Mouse (Mus musculus): Measurements from ENCODE around the gene Tk2. TPM values are rescaled to one million over a fixed set of nuclear protein-coding genes. Genes with fewer than 3 reads are reported as not detected.

The Tk2 gene
- polyA plus RNA-seq, 1 experiment from 2014 or later, result 16.8 TPM

DNA sequence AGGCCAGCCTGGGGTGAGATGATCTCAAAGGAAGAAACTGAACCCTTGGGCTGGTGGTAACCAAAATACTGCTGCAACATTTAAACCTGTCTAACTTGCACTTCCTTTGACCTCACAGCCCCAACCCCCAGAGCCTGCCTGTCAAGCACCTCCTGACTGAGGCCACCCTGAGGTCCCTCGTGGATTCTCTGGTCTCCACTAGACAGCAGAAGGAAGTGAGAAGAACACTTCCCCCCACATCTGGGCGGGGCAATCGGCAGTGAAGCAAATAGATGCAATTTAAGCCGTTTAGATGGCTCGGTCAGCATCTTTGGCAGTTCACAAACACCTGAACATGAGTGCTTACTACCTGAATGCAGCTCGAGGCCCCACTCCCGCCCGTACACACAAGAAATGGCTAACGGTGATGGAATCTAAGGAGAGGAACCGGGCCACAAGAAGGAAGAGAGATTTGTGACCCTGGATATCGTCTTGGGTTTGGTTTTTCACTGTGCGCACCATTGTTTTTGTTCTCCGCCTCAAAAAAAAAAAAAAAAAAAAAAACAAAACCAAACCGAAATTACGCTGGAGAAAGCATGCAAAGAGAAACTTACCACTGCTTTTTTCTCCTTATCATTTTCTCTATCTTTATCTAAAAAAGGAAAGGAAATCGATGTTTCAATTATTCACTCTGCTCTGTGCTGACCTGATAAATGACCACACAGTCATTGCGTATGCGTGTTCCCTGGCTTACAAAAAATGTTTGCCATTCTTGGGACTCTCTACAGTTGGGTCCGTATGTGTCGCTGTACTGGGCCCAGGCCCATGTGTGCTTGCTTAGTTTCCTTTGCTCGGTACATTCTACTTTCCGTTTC lies 1.1 kb downstream of the Tk2 start:
- no peaks in the 10 kb centered on the region for H3K9me3 ChIP-seq (ENCODE audit: low read length)
- no peaks in the 10 kb centered on the region for H3K27me3 ChIP-seq (replicated peaks; ENCODE audit: insufficient read depth, low read length)
- peaks cover 5% of the 10 kb centered on the region; the same call in 1 of the 2 replicates for H3K36me3 ChIP-seq (ENCODE audit: insufficient read depth, low read length)
- TF ChIP-seq EP300 (IDR thresholded peaks at IDR 0.05), result no peak
- no peak for TF ChIP-seq CTCF (IDR thresholded peaks at IDR 0.05)
- DNase-seq (ENCODE audit: low spot score), result peak; percentile 17
- H3K9ac ChIP-seq (replicated peaks; ENCODE audit: low read depth), result peak overlapping the region; percentile 82
- ATAC-seq, result no peak
- WGBS, result 56% methylated on average over 22 of the region's 22 CpGs
- H3K4me2 ChIP-seq (replicated peaks; ENCODE audit: low read depth, low read length), result peak overlapping the region; percentile 87
- 0 out of 2 replicates have a peak overlapping the region, but pooled peaks have one; percentile 76 for H3K27ac ChIP-seq (ENCODE audit: low read length)
- peak overlapping the region; percentile 84 for H3K4me3 ChIP-seq (ENCODE audit: low read depth, low read length)
- peaks cover 4% of the 10 kb centered on the region; the same call in 1 of the 2 replicates for H3K4me1 ChIP-seq (ENCODE audit: insufficient read depth, low read depth, low read length)

DNA sequence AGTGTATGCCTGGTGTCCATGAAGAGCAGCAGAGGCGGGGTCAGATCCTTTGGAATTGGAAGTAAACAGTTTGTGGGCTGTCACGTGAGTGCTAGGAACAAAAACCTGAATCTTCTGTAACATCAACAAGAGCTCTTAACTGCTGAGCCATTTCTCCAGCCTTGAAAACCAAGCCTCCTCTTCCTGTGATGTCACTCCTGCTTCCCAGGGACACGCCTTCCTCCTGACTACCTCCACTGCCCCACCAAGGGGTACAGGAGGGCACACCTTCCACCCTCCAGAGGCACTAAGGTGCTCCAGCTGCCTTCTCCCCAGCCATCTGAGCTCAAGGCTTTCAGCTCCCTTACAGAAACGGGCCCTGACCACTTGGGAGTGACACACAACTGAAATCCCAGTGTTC lies 1.7 kb downstream of the Tk2 start:
- 74% methylated on average over 4 of the region's 4 CpGs for WGBS
- Histone ChIP-seq H3K9me3 (ENCODE audit: low read length) (no peaks in the 10 kb centered on the region), H3K36me3 (ENCODE audit: insufficient read depth, low read length) (peaks cover 5% of the 10 kb centered on the region; the same call in 1 of the 2 replicates), H3K27ac (ENCODE audit: low read length) (no peak overlapping the region), H3K9ac (replicated peaks; ENCODE audit: low read depth) (no peak overlapping the region), H3K4me1 (ENCODE audit: insufficient read depth, low read depth, low read length) (peaks cover under 1% of the 10 kb centered on the region; the same call in 1 of the 2 replicates), H3K4me2 (replicated peaks; ENCODE audit: low read depth, low read length) (no peak overlapping the region), H3K27me3 (replicated peaks; ENCODE audit: insufficient read depth, low read length) (no peaks in the 10 kb centered on the region), H3K4me3 (ENCODE audit: low read depth, low read length) (no peak overlapping the region)
- no peak for ATAC-seq
- TF ChIP-seq EP300 (IDR thresholded peaks at IDR 0.05) (no peak), CTCF (IDR thresholded peaks at IDR 0.05) (no peak)
- peak; percentile 14 for DNase-seq (ENCODE audit: low spot score)

DNA sequence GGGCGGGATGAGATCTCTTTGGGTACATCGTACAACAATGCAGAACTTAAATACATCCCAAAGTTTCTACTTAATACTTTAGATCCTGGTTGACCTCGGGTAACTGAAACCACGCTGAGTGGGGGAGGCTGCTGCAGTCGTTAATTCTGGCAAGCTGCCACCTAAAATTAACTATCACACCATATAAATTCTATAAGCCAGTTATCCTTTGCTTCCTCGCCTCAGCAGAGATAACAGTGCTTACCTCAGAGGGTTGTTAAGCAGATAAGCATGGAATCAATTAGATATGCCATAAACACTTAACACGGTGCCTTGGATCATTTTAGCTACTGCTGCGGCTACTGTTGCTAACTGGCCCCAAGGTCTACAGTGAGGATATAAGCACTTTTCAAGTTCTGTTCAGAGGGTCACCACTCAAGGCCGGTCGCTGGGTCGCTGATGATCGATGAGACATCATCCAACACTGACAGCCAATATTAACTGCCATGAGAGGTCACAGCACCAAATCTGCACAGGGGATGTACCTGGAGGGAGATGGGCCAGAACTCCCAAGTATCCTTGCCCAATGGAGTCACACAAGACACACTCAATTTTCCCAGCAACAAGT lies 6.2 kb downstream of the Tk2 start:
- no peak for ATAC-seq
- H3K9ac ChIP-seq (replicated peaks; ENCODE audit: low read depth), result no peak overlapping the region
- no peaks in the 10 kb centered on the region for H3K9me3 ChIP-seq (ENCODE audit: low read length)
- no peak overlapping the region for H3K4me3 ChIP-seq (ENCODE audit: low read depth, low read length)
- H3K27me3 ChIP-seq (replicated peaks; ENCODE audit: insufficient read depth, low read length), result no peaks in the 10 kb centered on the region
- TF ChIP-seq EP300 (IDR thresholded peaks at IDR 0.05), result no peak
- TF ChIP-seq CTCF (IDR thresholded peaks at IDR 0.05), result no peak
- 76% methylated on average over 12 of the region's 12 CpGs for WGBS
- peaks cover 15% of the 10 kb centered on the region for H3K36me3 ChIP-seq (ENCODE audit: insufficient read depth, low read length)
- no peaks in the 10 kb centered on the region for H3K4me1 ChIP-seq (ENCODE audit: insufficient read depth, low read depth, low read length)
- no peak overlapping the region for H3K4me2 ChIP-seq (replicated peaks; ENCODE audit: low read depth, low read length)
- H3K27ac ChIP-seq (ENCODE audit: low read length), result no peak overlapping the region
- no peak for DNase-seq (ENCODE audit: low spot score)

DNA sequence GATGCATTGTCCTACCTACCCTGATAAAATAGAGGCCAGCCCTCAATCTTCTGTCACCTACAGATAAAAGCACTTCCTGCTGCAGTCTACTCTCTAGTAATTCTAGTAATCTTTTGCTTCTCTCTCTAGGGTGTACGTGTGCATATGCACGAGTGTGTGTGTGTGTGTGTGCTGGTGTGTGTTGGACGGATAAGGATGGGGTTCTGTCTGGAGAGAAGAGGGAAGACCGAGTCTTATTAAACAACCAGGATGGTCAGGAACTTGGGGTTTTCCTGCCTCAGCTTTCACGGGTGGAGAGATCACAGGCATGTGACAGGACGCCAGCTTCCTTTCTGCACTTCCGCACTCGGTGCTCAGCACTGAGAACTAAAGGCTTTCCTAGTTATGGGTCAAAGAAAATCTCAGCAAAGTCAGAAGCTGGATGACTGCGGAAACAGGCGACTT lies 8.9 kb downstream of the Tk2 start:
- Histone ChIP-seq H3K4me2 (replicated peaks; ENCODE audit: low read depth, low read length) (no peak overlapping the region), H3K27ac (ENCODE audit: low read length) (no peak overlapping the region), H3K4me1 (ENCODE audit: insufficient read depth, low read depth, low read length) (no peaks in the 10 kb centered on the region), H3K9ac (replicated peaks; ENCODE audit: low read depth) (no peak overlapping the region), H3K27me3 (replicated peaks; ENCODE audit: insufficient read depth, low read length) (no peaks in the 10 kb centered on the region), H3K9me3 (ENCODE audit: low read length) (no peaks in the 10 kb centered on the region), H3K4me3 (ENCODE audit: low read depth, low read length) (no peak overlapping the region), H3K36me3 (ENCODE audit: insufficient read depth, low read length) (peaks cover 20% of the 10 kb centered on the region)
- ATAC-seq, result no peak
- no peak for DNase-seq (ENCODE audit: low spot score)
- WGBS, result 66% methylated on average over 10 of the region's 10 CpGs
- TF ChIP-seq EP300 (IDR thresholded peaks at IDR 0.05), result no peak
- no peak for TF ChIP-seq CTCF (IDR thresholded peaks at IDR 0.05)

DNA sequence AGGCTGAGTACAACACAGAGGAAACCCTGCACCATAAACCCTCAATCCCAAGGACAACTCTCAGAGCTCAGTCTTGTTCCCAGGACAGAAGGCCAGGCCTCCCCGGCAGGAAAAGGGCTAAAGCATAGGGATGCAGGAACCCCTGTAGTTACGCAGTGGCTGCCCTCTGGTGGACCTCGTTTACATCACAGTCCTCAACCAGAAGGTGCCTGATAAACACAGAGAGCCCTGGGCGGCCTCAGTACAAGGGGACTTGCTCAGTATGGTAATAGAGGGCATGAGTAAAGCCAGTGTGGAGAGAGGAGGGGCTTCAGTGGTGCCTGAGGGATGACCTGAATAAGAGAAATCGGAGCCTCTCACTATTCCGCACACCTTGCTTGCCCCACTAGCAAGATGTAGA lies 13.8 kb downstream of the Tk2 start:
- DNase-seq (ENCODE audit: low spot score), result no peak

DNA sequence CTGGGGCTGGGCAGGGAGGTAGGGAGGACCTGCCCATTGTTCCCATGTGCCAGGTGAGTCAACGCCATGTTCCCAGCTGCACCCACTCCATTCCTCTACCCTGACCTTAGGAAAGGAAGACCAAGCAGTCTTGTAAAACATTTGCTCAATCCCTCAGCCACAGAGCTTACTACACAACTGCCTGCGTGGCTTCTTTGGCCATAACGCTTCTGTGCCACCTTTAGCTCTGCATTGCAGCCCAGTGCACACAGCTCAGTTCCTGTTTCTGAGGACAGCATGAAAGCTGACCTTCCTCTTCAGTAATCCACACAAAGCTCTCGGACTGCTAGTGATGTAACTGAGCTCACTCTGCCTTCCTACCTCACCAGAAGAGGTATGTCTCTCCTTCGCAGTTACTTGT lies 15.4 kb downstream of the Tk2 start:
- peaks cover 40% of the 10 kb centered on the region; the same call in 1 of the 2 replicates for H3K36me3 ChIP-seq (ENCODE audit: insufficient read depth, low read length)
- no peak for ATAC-seq

More for the DNA sequence above, 13.8 kb downstream of the Tk2 start:
- no peaks in the 10 kb centered on the region for H3K27me3 ChIP-seq (replicated peaks; ENCODE audit: insufficient read depth, low read length)
- ATAC-seq, result no peak
- WGBS, result 49% methylated on average over 6 of the region's 6 CpGs
- H3K4me1 ChIP-seq (ENCODE audit: insufficient read depth, low read depth, low read length), result no peaks in the 10 kb centered on the region
- no peak overlapping the region for H3K4me2 ChIP-seq (replicated peaks; ENCODE audit: low read depth, low read length)
- TF ChIP-seq EP300 (IDR thresholded peaks at IDR 0.05) (no peak), CTCF (IDR thresholded peaks at IDR 0.05) (peak; percentile 54)
- no peak overlapping the region for H3K27ac ChIP-seq (ENCODE audit: low read length)
- no peak overlapping the region for H3K9ac ChIP-seq (replicated peaks; ENCODE audit: low read depth)
- peaks cover 27% of the 10 kb centered on the region; the same call in 1 of the 2 replicates for H3K36me3 ChIP-seq (ENCODE audit: insufficient read depth, low read length)
- no peak overlapping the region for H3K4me3 ChIP-seq (ENCODE audit: low read depth, low read length)
- H3K9me3 ChIP-seq (ENCODE audit: low read length), result no peaks in the 10 kb centered on the region

More for the DNA sequence above, 15.4 kb downstream of the Tk2 start:
- Histone ChIP-seq H3K9ac (replicated peaks; ENCODE audit: low read depth) (no peak overlapping the region), H3K4me3 (ENCODE audit: low read depth, low read length) (no peak overlapping the region), H3K27ac (ENCODE audit: low read length) (no peak overlapping the region), H3K9me3 (ENCODE audit: low read length) (no peaks in the 10 kb centered on the region), H3K4me2 (replicated peaks; ENCODE audit: low read depth, low read length) (no peak overlapping the region), H3K4me1 (ENCODE audit: insufficient read depth, low read depth, low read length) (no peaks in the 10 kb centered on the region), H3K27me3 (replicated peaks; ENCODE audit: insufficient read depth, low read length) (no peaks in the 10 kb centered on the region)
- DNase-seq (ENCODE audit: low spot score), result peak; percentile 28
- TF ChIP-seq CTCF (IDR thresholded peaks at IDR 0.05) (no peak), EP300 (IDR thresholded peaks at IDR 0.05) (no peak)
- WGBS, result 87% methylated on average over 5 of the region's 5 CpGs
